Mouse (Mus musculus): ENCODE measurements at regions not wholly inside any gene's neighbourhood (a gene's known extent, or its start where the extent isn't known, plus 50 kb on each side); places are given as distances from the start of the nearest gene placed in this dataset.
"Not testable (repeated sequence)": the region's sequence is repeated elsewhere in the genome, so short reads cannot be mapped to it uniquely, and the experiment has no call there.

GRCm38 (mm10) chr1:13042326-13042725 lies 1628.4 kb downstream of the A830018L16Rik start:
- no peak for DNase-seq

GRCm38 (mm10) chr1:13050140-13050775 lies 1636.4 kb downstream of the A830018L16Rik start:
- peak; percentile 43 to 45 for DNase-seq

- DNase-seq = not testable (repeated sequence)
These were observed 1637.6 kb downstream of the A830018L16Rik start for GRCm38 (mm10) chr1:13051433-13052066.

- peak; percentile 13 to 24 for DNase-seq
These were observed 1638.2 kb downstream of the A830018L16Rik start for GRCm38 (mm10) chr1:13052067-13052460.

- no peak for DNase-seq
These were observed 1643.8 kb downstream of the A830018L16Rik start for GRCm38 (mm10) chr1:13057741-13058140.

- no peak for DNase-seq
These were observed 1645.9 kb downstream of the A830018L16Rik start for GRCm38 (mm10) chr1:13059616-13060320.

Data from cerebellum, adult 18-20 months (tissue).